Mouse (Mus musculus): ENCODE data around the gene Ephb1. TPM values are rescaled to one million over a fixed set of nuclear protein-coding genes. Genes with fewer than 3 reads are reported as not detected.

Ephb1 gene
- polyA plus RNA-seq, 1 experiment: not detected

- no peak overlapping the region for H3K27ac ChIP-seq (ENCODE audit: insufficient read depth, low read depth, low read length)
- TF ChIP-seq POLR2A (IDR thresholded peaks at IDR 0.05; ENCODE audit: borderline replicate concordance, low read depth, low read length) (no peak), CTCF (IDR thresholded peaks at IDR 0.05; ENCODE audit: low read depth, low read length) (no peak)
- no peak overlapping the region for H3K4me3 ChIP-seq (ENCODE audit: insufficient read depth, low read length)
- no peaks in the 10 kb centered on the region for H3K4me1 ChIP-seq (ENCODE audit: control insufficient read depth, insufficient read depth, low read length)
Measured at GRCm38 (mm10) chr9:102297986-102298385, 56.5 kb downstream of the Ephb1 start.

DNA sequence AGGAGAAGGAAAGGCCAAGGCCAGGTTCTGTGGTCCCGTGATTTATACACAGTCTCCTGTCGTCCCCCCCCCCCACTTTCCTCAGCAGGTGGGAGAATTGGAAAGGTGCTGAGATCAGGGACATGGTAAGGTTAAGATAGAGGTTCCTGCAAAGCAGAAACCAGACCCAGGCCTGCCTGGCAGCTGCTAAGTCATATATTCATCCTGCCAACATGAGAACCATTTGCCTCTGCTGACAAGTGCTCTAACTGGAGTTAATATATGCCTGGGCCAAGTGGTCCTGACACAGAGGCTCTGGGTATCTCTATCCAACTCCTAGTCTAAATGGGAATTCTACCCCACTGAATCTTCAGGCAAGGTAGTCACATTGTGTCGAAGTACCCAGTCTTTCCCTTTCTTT is 57.3 kb downstream of the Ephb1 start:
- no peaks in the 10 kb centered on the region for H3K4me1 ChIP-seq (ENCODE audit: control insufficient read depth, insufficient read depth, low read length)
- no peak overlapping the region for H3K27ac ChIP-seq (ENCODE audit: insufficient read depth, low read depth, low read length)
- no peak overlapping the region for H3K4me3 ChIP-seq (ENCODE audit: insufficient read depth, low read length)
- TF ChIP-seq POLR2A (IDR thresholded peaks at IDR 0.05; ENCODE audit: borderline replicate concordance, low read depth, low read length) (no peak), CTCF (IDR thresholded peaks at IDR 0.05; ENCODE audit: low read depth, low read length) (no peak)

- TF ChIP-seq POLR2A (IDR thresholded peaks at IDR 0.05; ENCODE audit: borderline replicate concordance, low read depth, low read length) (no peak), CTCF (IDR thresholded peaks at IDR 0.05; ENCODE audit: low read depth, low read length) (no peak)
- H3K4me3 ChIP-seq (ENCODE audit: insufficient read depth, low read length): no peak overlapping the region
- H3K4me1 ChIP-seq (ENCODE audit: control insufficient read depth, insufficient read depth, low read length): no peaks in the 10 kb centered on the region
- H3K27ac ChIP-seq (ENCODE audit: insufficient read depth, low read depth, low read length): no peak overlapping the region
Measured at GRCm38 (mm10) chr9:102293605-102294004, 60.9 kb downstream of the Ephb1 start.

- Histone ChIP-seq H3K4me1 (ENCODE audit: control insufficient read depth, insufficient read depth, low read length) (no peaks in the 10 kb centered on the region), H3K27ac (ENCODE audit: insufficient read depth, low read depth, low read length) (no peak overlapping the region), H3K4me3 (ENCODE audit: insufficient read depth, low read length) (no peak overlapping the region)
- TF ChIP-seq POLR2A (IDR thresholded peaks at IDR 0.05; ENCODE audit: borderline replicate concordance, low read depth, low read length): no peak
- TF ChIP-seq CTCF (IDR thresholded peaks at IDR 0.05; ENCODE audit: low read depth, low read length): no peak
Measured at GRCm38 (mm10) chr9:102291230-102291629, 63.3 kb downstream of the Ephb1 start.

- H3K4me3 ChIP-seq (ENCODE audit: insufficient read depth, low read length): no peak overlapping the region
- H3K4me1 ChIP-seq (ENCODE audit: control insufficient read depth, insufficient read depth, low read length): no peaks in the 10 kb centered on the region
- H3K27ac ChIP-seq (ENCODE audit: insufficient read depth, low read depth, low read length): no peak overlapping the region
- TF ChIP-seq POLR2A (IDR thresholded peaks at IDR 0.05; ENCODE audit: borderline replicate concordance, low read depth, low read length) (no peak), CTCF (IDR thresholded peaks at IDR 0.05; ENCODE audit: low read depth, low read length) (no peak)
Measured at GRCm38 (mm10) chr9:102288356-102288755, 66.1 kb downstream of the Ephb1 start.

- no peak overlapping the region for H3K4me3 ChIP-seq (ENCODE audit: insufficient read depth, low read length)
- TF ChIP-seq POLR2A (IDR thresholded peaks at IDR 0.05; ENCODE audit: borderline replicate concordance, low read depth, low read length): no peak
- no peak for TF ChIP-seq CTCF (IDR thresholded peaks at IDR 0.05; ENCODE audit: low read depth, low read length)
- H3K27ac ChIP-seq (ENCODE audit: insufficient read depth, low read depth, low read length): no peak overlapping the region
- no peaks in the 10 kb centered on the region for H3K4me1 ChIP-seq (ENCODE audit: control insufficient read depth, insufficient read depth, low read length)
Measured at GRCm38 (mm10) chr9:102275931-102276330, 78.6 kb downstream of the Ephb1 start.

GRCm38 (mm10) chr9:102274016-102274415 is 80.5 kb downstream of the Ephb1 start:
- Histone ChIP-seq H3K27ac (ENCODE audit: insufficient read depth, low read depth, low read length) (no peak overlapping the region), H3K4me3 (ENCODE audit: insufficient read depth, low read length) (no peak overlapping the region), H3K4me1 (ENCODE audit: control insufficient read depth, insufficient read depth, low read length) (no peaks in the 10 kb centered on the region)
- TF ChIP-seq POLR2A (IDR thresholded peaks at IDR 0.05; ENCODE audit: borderline replicate concordance, low read depth, low read length) (no peak), CTCF (IDR thresholded peaks at IDR 0.05; ENCODE audit: low read depth, low read length) (no peak)

- Histone ChIP-seq H3K4me1 (ENCODE audit: control insufficient read depth, insufficient read depth, low read length) (no peaks in the 10 kb centered on the region), H3K4me3 (ENCODE audit: insufficient read depth, low read length) (no peak overlapping the region), H3K27ac (ENCODE audit: insufficient read depth, low read depth, low read length) (no peak overlapping the region)
- TF ChIP-seq POLR2A (IDR thresholded peaks at IDR 0.05; ENCODE audit: borderline replicate concordance, low read depth, low read length): no peak
- TF ChIP-seq CTCF (IDR thresholded peaks at IDR 0.05; ENCODE audit: low read depth, low read length): no peak
Measured at GRCm38 (mm10) chr9:102273469-102273808, 81.1 kb downstream of the Ephb1 start.

- Histone ChIP-seq H3K4me1 (ENCODE audit: control insufficient read depth, insufficient read depth, low read length) (no peaks in the 10 kb centered on the region), H3K4me3 (ENCODE audit: insufficient read depth, low read length) (no peak overlapping the region), H3K27ac (ENCODE audit: insufficient read depth, low read depth, low read length) (no peak overlapping the region)
- no peak for TF ChIP-seq CTCF (IDR thresholded peaks at IDR 0.05; ENCODE audit: low read depth, low read length)
- TF ChIP-seq POLR2A (IDR thresholded peaks at IDR 0.05; ENCODE audit: borderline replicate concordance, low read depth, low read length): no peak
Measured at GRCm38 (mm10) chr9:102272731-102273468, 81.6 kb downstream of the Ephb1 start.

- no peaks in the 10 kb centered on the region for H3K4me1 ChIP-seq (ENCODE audit: control insufficient read depth, insufficient read depth, low read length)
- H3K27ac ChIP-seq (ENCODE audit: insufficient read depth, low read depth, low read length): no peak overlapping the region
- no peak overlapping the region for H3K4me3 ChIP-seq (ENCODE audit: insufficient read depth, low read length)
- TF ChIP-seq CTCF (IDR thresholded peaks at IDR 0.05; ENCODE audit: low read depth, low read length) (no peak), POLR2A (IDR thresholded peaks at IDR 0.05; ENCODE audit: borderline replicate concordance, low read depth, low read length) (no peak)
Measured at GRCm38 (mm10) chr9:102270496-102270895, 84.0 kb downstream of the Ephb1 start.

Measured in bone marrow macrophage, adult 2 months (primary cell).